Mouse (Mus musculus): ENCODE results near the gene Dvl2. TPM values are rescaled to one million over a fixed set of nuclear protein-coding genes. Genes with fewer than 3 reads are reported as not detected.
A peak's percentile ranks its signal among the peaks of the same experiment; 100 is the strongest.
"Not testable (repeated sequence)": the region's sequence is repeated elsewhere in the genome, so short reads cannot be mapped to it uniquely, and the experiment has no call there.

The Dvl2 gene
- polyA plus RNA-seq, 1 experiment from 2014 or later, result 34.6 TPM

DNA sequence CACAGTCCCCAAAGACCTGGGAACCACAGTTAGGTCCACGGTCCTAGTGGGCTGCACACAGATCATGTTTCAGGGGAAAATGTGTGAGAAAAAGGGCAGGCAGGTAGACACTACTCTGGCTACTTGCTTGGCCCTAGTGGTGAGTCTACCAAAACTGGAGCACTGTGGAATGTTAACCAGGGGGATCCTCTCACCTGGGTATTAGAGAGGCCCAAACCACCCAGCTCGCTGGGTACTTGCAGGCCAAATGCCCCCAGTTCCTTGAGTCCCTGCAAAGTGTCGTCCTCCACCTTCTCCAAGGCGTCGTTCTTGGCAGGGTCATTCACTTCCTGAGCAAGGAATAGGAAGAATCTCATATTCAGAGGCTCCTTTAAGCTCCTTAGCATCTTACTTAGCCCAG, 13.7 kb downstream of the Dvl2 start:
- ATAC-seq, result no peak
- no peak overlapping the region for H3K27ac ChIP-seq (ENCODE audit: low read length)
- 63% methylated on average over 5 of the region's 5 CpGs for WGBS
- no peak overlapping the region for H3K4me3 ChIP-seq (replicated peaks; ENCODE audit: low read length)
- H3K4me2 ChIP-seq (ENCODE audit: low read length), result no peak overlapping the region
- H3K36me3 ChIP-seq (ENCODE audit: control insufficient read depth, insufficient read depth), result peaks cover 22% of the 10 kb centered on the region
- peaks cover 28% of the 10 kb centered on the region for H3K4me1 ChIP-seq (replicated peaks; ENCODE audit: control insufficient read depth, insufficient read depth, low read length)
- H3K9ac ChIP-seq (replicated peaks; ENCODE audit: low read depth, low read length), result no peak overlapping the region
- H3K27me3 ChIP-seq (replicated peaks; ENCODE audit: control insufficient read depth, insufficient read depth, low read length), result no peaks in the 10 kb centered on the region
- no peaks in the 10 kb centered on the region for H3K9me3 ChIP-seq (ENCODE audit: control insufficient read depth, low read length)

GRCm38 (mm10) chr11:70014880-70015558, 14.6 kb downstream of the Dvl2 start, which contains the start of gene Acadvl:
Gene Acadvl (minus strand): TSS chr11:70015411.
- Histone ChIP-seq H3K4me2 (ENCODE audit: low read length) (peak within 1 kb of the TSS; percentile 80), H3K36me3 (ENCODE audit: control insufficient read depth, insufficient read depth) (peaks cover 13% of the 10 kb centered on the region), H3K27ac (ENCODE audit: low read length) (peak within 1 kb of the TSS; percentile 25; the same call in 1 of the 2 replicates), H3K9ac (replicated peaks; ENCODE audit: low read depth, low read length) (peak within 1 kb of the TSS; percentile 69), H3K27me3 (replicated peaks; ENCODE audit: control insufficient read depth, insufficient read depth, low read length) (no peaks in the 10 kb centered on the region), H3K4me1 (replicated peaks; ENCODE audit: control insufficient read depth, insufficient read depth, low read length) (peaks cover 38% of the 10 kb centered on the region), H3K9me3 (ENCODE audit: control insufficient read depth, low read length) (no peaks in the 10 kb centered on the region), H3K4me3 (replicated peaks; ENCODE audit: low read length) (peak within 1 kb of the TSS; percentile 67)
- ATAC-seq, result peak; percentile 82
- under 1% methylated on average over 35 of the region's 35 CpGs for WGBS

DNA sequence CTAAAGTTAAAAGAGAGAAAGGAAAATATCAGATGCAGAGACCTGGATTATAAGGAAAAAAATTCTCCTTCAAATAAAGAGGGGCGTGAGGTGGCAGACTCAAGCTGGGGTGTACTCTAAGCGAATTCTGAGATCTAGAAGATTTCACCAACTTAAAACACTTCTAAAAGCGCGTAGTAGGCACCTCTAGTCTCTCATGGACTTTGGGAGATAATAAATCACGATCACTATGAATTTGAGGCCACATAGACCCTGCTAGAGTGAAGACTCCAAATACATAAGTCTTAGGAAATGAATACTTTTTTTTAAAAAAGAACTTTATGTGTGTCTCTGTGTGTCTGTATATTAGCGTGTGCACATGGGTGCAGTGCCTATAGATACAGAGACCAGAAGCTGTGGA, 15.3 kb downstream of the Dvl2 start:
- Histone ChIP-seq H3K27ac (ENCODE audit: low read length) (no peak overlapping the region), H3K9ac (replicated peaks; ENCODE audit: low read depth, low read length) (no peak overlapping the region), H3K36me3 (ENCODE audit: control insufficient read depth, insufficient read depth) (peaks cover 11% of the 10 kb centered on the region), H3K4me3 (replicated peaks; ENCODE audit: low read length) (no peak overlapping the region; the same call in 1 of the 2 replicates), H3K4me2 (ENCODE audit: low read length) (peak overlapping the region; percentile 80), H3K9me3 (ENCODE audit: control insufficient read depth, low read length) (no peaks in the 10 kb centered on the region), H3K4me1 (replicated peaks; ENCODE audit: control insufficient read depth, insufficient read depth, low read length) (peaks cover 45% of the 10 kb centered on the region), H3K27me3 (replicated peaks; ENCODE audit: control insufficient read depth, insufficient read depth, low read length) (no peaks in the 10 kb centered on the region)
- WGBS, result 73% methylated on average over 6 of the region's 6 CpGs
- ATAC-seq, result no peak

DNA sequence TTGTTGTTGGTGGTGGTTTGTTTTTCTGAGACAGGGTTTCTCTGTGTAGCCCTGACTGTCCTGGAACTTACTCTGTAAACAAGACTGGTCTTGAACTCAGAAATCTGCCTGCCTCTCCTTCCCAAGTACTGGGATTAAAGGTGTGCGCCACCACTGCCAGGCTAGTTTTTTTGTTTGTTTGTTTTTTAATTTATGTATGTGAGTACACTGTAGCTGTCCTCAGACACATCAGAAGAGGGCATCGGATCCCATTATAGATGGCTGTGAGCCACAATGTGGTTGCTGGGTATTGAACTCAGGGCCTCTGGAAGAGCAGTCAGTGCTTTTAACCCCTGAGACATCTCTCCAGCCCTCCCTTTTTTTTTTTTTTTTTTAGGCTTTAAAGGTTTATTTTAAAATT, 15.8 kb downstream of the Dvl2 start:
- H3K9ac ChIP-seq (replicated peaks; ENCODE audit: low read depth, low read length); H3K27me3 ChIP-seq (replicated peaks; ENCODE audit: control insufficient read depth, insufficient read depth, low read length); H3K4me2 ChIP-seq (ENCODE audit: low read length); H3K4me3 ChIP-seq (replicated peaks; ENCODE audit: low read length); ATAC-seq; H3K9me3 ChIP-seq (ENCODE audit: control insufficient read depth, low read length); H3K36me3 ChIP-seq (ENCODE audit: control insufficient read depth, insufficient read depth); H3K27ac ChIP-seq (ENCODE audit: low read length): not testable (repeated sequence)
- 82% methylated on average over 2 of the region's 2 CpGs for WGBS
- H3K4me1 ChIP-seq (replicated peaks; ENCODE audit: control insufficient read depth, insufficient read depth, low read length), result peaks cover 47% of the 10 kb centered on the region

DNA sequence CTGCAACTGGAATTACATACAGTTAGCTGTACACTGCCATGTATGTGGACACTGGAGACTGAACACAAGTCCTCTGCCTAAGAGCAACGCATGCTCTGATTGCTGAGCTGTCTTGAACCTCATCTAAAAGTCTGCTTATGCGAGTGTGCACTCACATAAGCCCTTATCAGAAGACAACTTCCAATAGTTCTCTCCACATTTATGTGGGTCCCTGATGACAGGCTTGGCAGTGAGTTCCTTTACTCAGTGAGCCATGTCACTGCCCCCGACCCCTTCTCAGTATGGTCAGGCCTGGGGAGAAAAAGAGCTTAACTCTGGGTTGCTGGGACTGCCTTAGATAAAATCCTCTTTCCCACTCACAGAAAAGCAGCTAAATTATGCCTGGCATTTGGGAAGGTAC, 16.3 kb downstream of the Dvl2 start, which contains the start of gene Dlg4:
TSS of gene Dlg4 (plus strand) at position 274 of the 400 bp plus-strand sequence.
- ATAC-seq, result no peak
- Histone ChIP-seq H3K4me3 (replicated peaks; ENCODE audit: low read length) (peak within 1 kb of the TSS; percentile 72), H3K9ac (replicated peaks; ENCODE audit: low read depth, low read length) (peak within 1 kb of the TSS; percentile 92), H3K27ac (ENCODE audit: low read length) (peak within 1 kb of the TSS; percentile 95), H3K4me1 (replicated peaks; ENCODE audit: control insufficient read depth, insufficient read depth, low read length) (peaks cover 47% of the 10 kb centered on the region), H3K4me2 (ENCODE audit: low read length) (peak within 1 kb of the TSS; percentile 83), H3K27me3 (replicated peaks; ENCODE audit: control insufficient read depth, insufficient read depth, low read length) (no peaks in the 10 kb centered on the region), H3K9me3 (ENCODE audit: control insufficient read depth, low read length) (no peaks in the 10 kb centered on the region), H3K36me3 (ENCODE audit: control insufficient read depth, insufficient read depth) (peaks cover 1% of the 10 kb centered on the region)
- 62% methylated on average over 3 of the region's 3 CpGs for WGBS

DNA sequence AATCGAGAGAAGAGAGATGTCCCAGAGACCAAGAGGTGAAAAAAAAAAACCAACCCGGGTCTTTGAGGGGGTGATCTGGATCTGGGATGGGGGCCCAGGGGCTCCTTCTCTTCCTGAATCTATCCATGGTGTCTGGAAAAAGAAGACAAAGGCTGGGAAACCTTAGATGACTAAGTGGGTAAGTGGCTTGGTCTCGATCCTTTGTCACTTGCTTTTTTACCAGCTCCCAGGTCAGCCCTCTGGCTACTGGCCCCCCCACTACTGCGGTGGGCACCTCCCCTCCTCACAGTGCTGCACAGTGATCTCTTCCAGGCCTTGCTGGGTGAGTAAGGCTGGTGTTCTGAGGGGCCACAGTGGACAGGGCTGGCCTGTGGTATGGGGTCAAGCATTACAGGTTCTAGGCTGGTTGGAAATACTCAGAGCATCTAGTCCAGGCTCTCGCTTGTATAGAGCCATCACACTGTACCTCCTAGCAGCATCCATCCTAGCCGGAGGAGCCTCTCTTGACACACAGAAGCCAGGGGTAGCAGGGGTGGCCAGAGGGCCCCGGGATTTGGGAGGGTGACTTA, 16.9 kb downstream of the Dvl2 start:
- WGBS, result 33% methylated on average over 7 of the region's 7 CpGs
- Histone ChIP-seq H3K27me3 (replicated peaks; ENCODE audit: control insufficient read depth, insufficient read depth, low read length) (no peaks in the 10 kb centered on the region), H3K4me3 (replicated peaks; ENCODE audit: low read length) (no peak overlapping the region; the same call in 1 of the 2 replicates), H3K36me3 (ENCODE audit: control insufficient read depth, insufficient read depth) (no peaks in the 10 kb centered on the region), H3K9me3 (ENCODE audit: control insufficient read depth, low read length) (no peaks in the 10 kb centered on the region), H3K9ac (replicated peaks; ENCODE audit: low read depth, low read length) (peak overlapping the region; percentile 92), H3K4me2 (ENCODE audit: low read length) (peak overlapping the region; percentile 83), H3K4me1 (replicated peaks; ENCODE audit: control insufficient read depth, insufficient read depth, low read length) (peaks cover 52% of the 10 kb centered on the region), H3K27ac (ENCODE audit: low read length) (peak overlapping the region; percentile 95; the same call in 1 of the 2 replicates)
- ATAC-seq, result no peak

- no peaks in the 10 kb centered on the region for H3K36me3 ChIP-seq (ENCODE audit: control insufficient read depth, insufficient read depth)
Measured at GRCm38 (mm10) chr11:70018131-70018990, 18.0 kb downstream of the Dvl2 start.

GRCm38 (mm10) chr11:70019495-70020021, 19.2 kb downstream of the Dvl2 start:
- peak overlapping the region; percentile 83 for H3K4me2 ChIP-seq (ENCODE audit: low read length)

More at GRCm38 (mm10) chr11:70018131-70018990, 18.0 kb downstream of the Dvl2 start:
- Histone ChIP-seq H3K27ac (ENCODE audit: low read length) (peak overlapping the region; percentile 95), H3K27me3 (replicated peaks; ENCODE audit: control insufficient read depth, insufficient read depth, low read length) (no peaks in the 10 kb centered on the region), H3K4me2 (ENCODE audit: low read length) (peak overlapping the region; percentile 83), H3K4me1 (replicated peaks; ENCODE audit: control insufficient read depth, insufficient read depth, low read length) (peaks cover 63% of the 10 kb centered on the region), H3K4me3 (replicated peaks; ENCODE audit: low read length) (peak overlapping the region; percentile 72), H3K9ac (replicated peaks; ENCODE audit: low read depth, low read length) (peak overlapping the region; percentile 92), H3K9me3 (ENCODE audit: control insufficient read depth, low read length) (no peaks in the 10 kb centered on the region)
- ATAC-seq, result no peak
- under 1% methylated on average over 22 of the region's 25 CpGs for WGBS

More at GRCm38 (mm10) chr11:70019495-70020021, 19.2 kb downstream of the Dvl2 start:
- Histone ChIP-seq H3K36me3 (ENCODE audit: control insufficient read depth, insufficient read depth) (no peaks in the 10 kb centered on the region), H3K27ac (ENCODE audit: low read length) (peak overlapping the region; percentile 95), H3K4me1 (replicated peaks; ENCODE audit: control insufficient read depth, insufficient read depth, low read length) (peaks cover 71% of the 10 kb centered on the region), H3K9ac (replicated peaks; ENCODE audit: low read depth, low read length) (peak overlapping the region; percentile 92), H3K4me3 (replicated peaks; ENCODE audit: low read length) (peak overlapping the region; percentile 72), H3K9me3 (ENCODE audit: control insufficient read depth, low read length) (no peaks in the 10 kb centered on the region), H3K27me3 (replicated peaks; ENCODE audit: control insufficient read depth, insufficient read depth, low read length) (no peaks in the 10 kb centered on the region)
- ATAC-seq, result no peak
- WGBS, result 0% methylated on average over 1 of the region's 2 CpGs

Data from forebrain, embryonic 16.5 days (tissue).